Mouse (Mus musculus): ENCODE data around the gene Lrfn3. TPM values are rescaled to one million over a fixed set of nuclear protein-coding genes. Genes with fewer than 3 reads are reported as not detected.

The Lrfn3 gene
- polyA plus RNA-seq, 1 experiment, result not detected

GRCm38 (mm10) chr7:30313666-30314320, 48.8 kb downstream of the Lrfn3 start:
- no peak overlapping the region for H3K27ac ChIP-seq (ENCODE audit: insufficient read depth, low read depth, low read length)
- H3K4me3 ChIP-seq (ENCODE audit: insufficient read depth, low read depth, low read length), result no peak overlapping the region
- peaks cover 12% of the 10 kb centered on the region for H3K4me1 ChIP-seq (ENCODE audit: control insufficient read depth, insufficient read depth, low read length)
- 61% methylated on average over 27 of the region's 27 CpGs for WGBS
- TF ChIP-seq CTCF (IDR thresholded peaks at IDR 0.05; ENCODE audit: insufficient read depth, low read depth, low read length), result no peak
- no peak for TF ChIP-seq POLR2A (IDR thresholded peaks at IDR 0.05; ENCODE audit: insufficient read depth, low read depth, low read length)

- 89% methylated on average over 12 of the region's 12 CpGs for WGBS
- TF ChIP-seq CTCF (IDR thresholded peaks at IDR 0.05; ENCODE audit: insufficient read depth, low read depth, low read length) (no peak), POLR2A (IDR thresholded peaks at IDR 0.05; ENCODE audit: insufficient read depth, low read depth, low read length) (no peak)
These were observed 52.4 kb downstream of the Lrfn3 start for GRCm38 (mm10) chr7:30310136-30310535.

GRCm38 (mm10) chr7:30309395-30310129, 53.0 kb downstream of the Lrfn3 start:
- H3K4me1 ChIP-seq (ENCODE audit: control insufficient read depth, insufficient read depth, low read length), result peaks cover 18% of the 10 kb centered on the region
- TF ChIP-seq CTCF (IDR thresholded peaks at IDR 0.05; ENCODE audit: insufficient read depth, low read depth, low read length) (no peak), POLR2A (IDR thresholded peaks at IDR 0.05; ENCODE audit: insufficient read depth, low read depth, low read length) (no peak)
- no peak overlapping the region for H3K27ac ChIP-seq (ENCODE audit: insufficient read depth, low read depth, low read length)
- H3K4me3 ChIP-seq (ENCODE audit: insufficient read depth, low read depth, low read length), result peak overlapping the region; percentile 76
- WGBS, result 62% methylated on average over 15 of the region's 15 CpGs

More at GRCm38 (mm10) chr7:30310136-30310535, 52.4 kb downstream of the Lrfn3 start:
- H3K4me1 ChIP-seq (ENCODE audit: control insufficient read depth, insufficient read depth, low read length), result peaks cover 18% of the 10 kb centered on the region
- H3K27ac ChIP-seq (ENCODE audit: insufficient read depth, low read depth, low read length), result no peak overlapping the region
- no peak overlapping the region for H3K4me3 ChIP-seq (ENCODE audit: insufficient read depth, low read depth, low read length)

- WGBS, result 5% methylated on average over 27 of the region's 27 CpGs
These were observed 54.2 kb downstream of the Lrfn3 start, which contains the start of gene Alkbh6 for GRCm38 (mm10) chr7:30308076-30309005. Alkbh6 (plus strand) TSS chr7:30308717.

GRCm38 (mm10) chr7:30306083-30306779, 56.3 kb downstream of the Lrfn3 start:
- peaks cover 18% of the 10 kb centered on the region for H3K4me1 ChIP-seq (ENCODE audit: control insufficient read depth, insufficient read depth, low read length)
- no peak for TF ChIP-seq POLR2A (IDR thresholded peaks at IDR 0.05; ENCODE audit: insufficient read depth, low read depth, low read length)
- no peak for TF ChIP-seq CTCF (IDR thresholded peaks at IDR 0.05; ENCODE audit: insufficient read depth, low read depth, low read length)
- WGBS, result 88% methylated on average over 16 of the region's 16 CpGs
- H3K4me3 ChIP-seq (ENCODE audit: insufficient read depth, low read depth, low read length), result no peak overlapping the region
- H3K27ac ChIP-seq (ENCODE audit: insufficient read depth, low read depth, low read length), result no peak overlapping the region

More at GRCm38 (mm10) chr7:30308076-30309005, 54.2 kb downstream of the Lrfn3 start, which contains the start of gene Alkbh6:
- H3K4me3 ChIP-seq (ENCODE audit: insufficient read depth, low read depth, low read length), result peak within 1 kb of the TSS; percentile 76
- H3K4me1 ChIP-seq (ENCODE audit: control insufficient read depth, insufficient read depth, low read length), result peaks cover 18% of the 10 kb centered on the region
- peak within 1 kb of the TSS; percentile 93 for H3K27ac ChIP-seq (ENCODE audit: insufficient read depth, low read depth, low read length)
- TF ChIP-seq POLR2A (IDR thresholded peaks at IDR 0.05; ENCODE audit: insufficient read depth, low read depth, low read length) (peak; percentile 78; the same call in 1 of the 2 replicates), CTCF (IDR thresholded peaks at IDR 0.05; ENCODE audit: insufficient read depth, low read depth, low read length) (no peak)

Other genes with a start within 250 kb of the Lrfn3 start
- not detected in 2 replicates for gene Zfp382, start 240.8 kb downstream of the Lrfn3 start, polyA plus RNA-seq (2012; ENCODE audit: insufficient read depth, insufficient read length, low replicate concordance, missing spikeins)
- not detected in 2 replicates for gene Zfp146, start 193.0 kb downstream of the Lrfn3 start, polyA plus RNA-seq (2012; ENCODE audit: insufficient read depth, insufficient read length, low replicate concordance, missing spikeins)
- not detected in 2 replicates for gene Cox7a1, start 178.6 kb downstream of the Lrfn3 start, polyA plus RNA-seq (2012; ENCODE audit: insufficient read depth, insufficient read length, low replicate concordance, missing spikeins)
- 469 TPM in 1 of 2 replicates, not detected in the other for gene Capns1, start 164.0 kb downstream of the Lrfn3 start, polyA plus RNA-seq (2012; ENCODE audit: insufficient read depth, insufficient read length, low replicate concordance, missing spikeins)
- not detected in 2 replicates for gene Polr2i, start 130.8 kb downstream of the Lrfn3 start, polyA plus RNA-seq (2012; ENCODE audit: insufficient read depth, insufficient read length, low replicate concordance, missing spikeins)
- gene Tbcb, start 130.5 kb downstream of the Lrfn3 start, polyA plus RNA-seq (2012; ENCODE audit: insufficient read depth, insufficient read length, low replicate concordance, missing spikeins), result not detected in 2 replicates
- not detected in 2 replicates for gene Ovol3, start 127.0 kb downstream of the Lrfn3 start, polyA plus RNA-seq (2012; ENCODE audit: insufficient read depth, insufficient read length, low replicate concordance, missing spikeins)
- gene Thap8, start 82.7 kb downstream of the Lrfn3 start, polyA plus RNA-seq (2012; ENCODE audit: insufficient read depth, insufficient read length, low replicate concordance, missing spikeins), result not detected in 2 replicates
- gene Wdr62, start 82.4 kb downstream of the Lrfn3 start, polyA plus RNA-seq (2012; ENCODE audit: insufficient read depth, insufficient read length, low replicate concordance, missing spikeins), result not detected in 2 replicates
- 737 TPM in 1 of 2 replicates, not detected in the other for gene Clip3, start 71.0 kb downstream of the Lrfn3 start, polyA plus RNA-seq (2012; ENCODE audit: insufficient read depth, insufficient read length, low replicate concordance, missing spikeins)
- not detected in 2 replicates for gene Alkbh6, start 54.1 kb downstream of the Lrfn3 start, polyA plus RNA-seq (2012; ENCODE audit: insufficient read depth, insufficient read length, low replicate concordance, missing spikeins)
- not detected in 2 replicates for gene Syne4, start 48.0 kb downstream of the Lrfn3 start, polyA plus RNA-seq (2012; ENCODE audit: insufficient read depth, insufficient read length, low replicate concordance, missing spikeins)
- gene E130208F15Rik, start 41.0 kb downstream of the Lrfn3 start, polyA plus RNA-seq (2012; ENCODE audit: insufficient read depth, insufficient read length, low replicate concordance, missing spikeins), result not detected in 2 replicates
- not detected in 2 replicates for gene Sdhaf1, start 38.9 kb downstream of the Lrfn3 start, polyA plus RNA-seq (2012; ENCODE audit: insufficient read depth, insufficient read length, low replicate concordance, missing spikeins)
- gene Tyrobp, start 51.0 kb upstream of the Lrfn3 start, polyA plus RNA-seq (2012; ENCODE audit: insufficient read depth, insufficient read length, low replicate concordance, missing spikeins), result not detected in 2 replicates
- gene Hcst, start 57.1 kb upstream of the Lrfn3 start, polyA plus RNA-seq (2012; ENCODE audit: insufficient read depth, insufficient read length, low replicate concordance, missing spikeins), result not detected in 2 replicates
- not detected in 2 replicates for gene Nfkbid, start 59.0 kb upstream of the Lrfn3 start, polyA plus RNA-seq (2012; ENCODE audit: insufficient read depth, insufficient read length, low replicate concordance, missing spikeins)
- gene Aplp1, start 82.8 kb upstream of the Lrfn3 start, polyA plus RNA-seq (2012; ENCODE audit: insufficient read depth, insufficient read length, low replicate concordance, missing spikeins), result 174 TPM in 1 of 2 replicates, not detected in the other
- not detected in 2 replicates for gene Kirrel2, start 94.9 kb upstream of the Lrfn3 start, polyA plus RNA-seq (2012; ENCODE audit: insufficient read depth, insufficient read length, low replicate concordance, missing spikeins)
- gene Nphs1, start 95.5 kb upstream of the Lrfn3 start, polyA plus RNA-seq (2012; ENCODE audit: insufficient read depth, insufficient read length, low replicate concordance, missing spikeins), result not detected in 2 replicates
- gene Prodh2, start 130.8 kb upstream of the Lrfn3 start, polyA plus RNA-seq (2012; ENCODE audit: insufficient read depth, insufficient read length, low replicate concordance, missing spikeins), result not detected in 2 replicates
- gene Arhgap33, start 172.3 kb upstream of the Lrfn3 start, polyA plus RNA-seq (2012; ENCODE audit: insufficient read depth, insufficient read length, low replicate concordance, missing spikeins), result not detected in 2 replicates
- not detected in 2 replicates for gene Hspb6, start 189.4 kb upstream of the Lrfn3 start, polyA plus RNA-seq (2012; ENCODE audit: insufficient read depth, insufficient read length, low replicate concordance, missing spikeins)
- gene Proser3, start 189.5 kb upstream of the Lrfn3 start, polyA plus RNA-seq (2012; ENCODE audit: insufficient read depth, insufficient read length, low replicate concordance, missing spikeins), result not detected in 2 replicates
- not detected in 2 replicates for gene Lin37, start 197.1 kb upstream of the Lrfn3 start, polyA plus RNA-seq (2012; ENCODE audit: insufficient read depth, insufficient read length, low replicate concordance, missing spikeins)
- gene U2af1l4, start 200.5 kb upstream of the Lrfn3 start, polyA plus RNA-seq (2012; ENCODE audit: insufficient read depth, insufficient read length, low replicate concordance, missing spikeins), result not detected in 2 replicates
- not detected in 2 replicates for gene Gm49396, start 200.6 kb upstream of the Lrfn3 start, polyA plus RNA-seq (2012; ENCODE audit: insufficient read depth, insufficient read length, low replicate concordance, missing spikeins)
- not detected in 2 replicates for gene Psenen, start 200.9 kb upstream of the Lrfn3 start, polyA plus RNA-seq (2012; ENCODE audit: insufficient read depth, insufficient read length, low replicate concordance, missing spikeins)
- gene Igflr1, start 202.7 kb upstream of the Lrfn3 start, polyA plus RNA-seq (2012; ENCODE audit: insufficient read depth, insufficient read length, low replicate concordance, missing spikeins), result not detected in 2 replicates
- 696 TPM in 1 of 2 replicates, not detected in the other for gene Kmt2b, start 226.0 kb upstream of the Lrfn3 start, polyA plus RNA-seq (2012; ENCODE audit: insufficient read depth, insufficient read length, low replicate concordance, missing spikeins)
- not detected in 2 replicates for gene Zbtb32, start 236.1 kb upstream of the Lrfn3 start, polyA plus RNA-seq (2012; ENCODE audit: insufficient read depth, insufficient read length, low replicate concordance, missing spikeins)